Mouse (Mus musculus): ENCODE results near the gene Inpp4a. TPM values are rescaled to one million over a fixed set of nuclear protein-coding genes. Genes with fewer than 3 reads are reported as not detected.

Gene Inpp4a
- 59.1 TPM for total RNA-seq (2023)

GRCm38 (mm10) chr1:37299540-37300491 is at the start of gene Inpp4a:
Gene Inpp4a, plus strand, starts transcription at chr1:37299865.

GRCm38 (mm10) chr1:37429366-37430296 is 130.0 kb downstream of the Inpp4a start, which contains the start of the genes Coa5 and Unc50:
Gene Coa5, minus strand, starts transcription at chr1:37430103.
Gene Unc50, plus strand, starts transcription at chr1:37430139.

Other genes starting within 250 kb of the Inpp4a start
- not detected for gene Cnga3, start 85.4 kb upstream of the Inpp4a start, total RNA-seq (2023)
- 41.1 TPM for gene Coa5, start 130.2 kb downstream of the Inpp4a start, total RNA-seq (2023)
- gene Unc50, start 130.3 kb downstream of the Inpp4a start, total RNA-seq (2023), result 39.4 TPM
- gene Mgat4a, start 241.2 kb downstream of the Inpp4a start, total RNA-seq (2023), result 48.4 TPM